Mouse (Mus musculus): Measurements from ENCODE around the gene H2-DMb2. TPM values are rescaled to one million over a fixed set of nuclear protein-coding genes. Genes with fewer than 3 reads are reported as not detected.

The H2-DMb2 gene
- polyA plus RNA-seq (2016; fragmentation: Nextera tagmentation; extraction: Ambion mirVana), result 0.16 and 0.26 TPM in 2 replicates

DNA sequence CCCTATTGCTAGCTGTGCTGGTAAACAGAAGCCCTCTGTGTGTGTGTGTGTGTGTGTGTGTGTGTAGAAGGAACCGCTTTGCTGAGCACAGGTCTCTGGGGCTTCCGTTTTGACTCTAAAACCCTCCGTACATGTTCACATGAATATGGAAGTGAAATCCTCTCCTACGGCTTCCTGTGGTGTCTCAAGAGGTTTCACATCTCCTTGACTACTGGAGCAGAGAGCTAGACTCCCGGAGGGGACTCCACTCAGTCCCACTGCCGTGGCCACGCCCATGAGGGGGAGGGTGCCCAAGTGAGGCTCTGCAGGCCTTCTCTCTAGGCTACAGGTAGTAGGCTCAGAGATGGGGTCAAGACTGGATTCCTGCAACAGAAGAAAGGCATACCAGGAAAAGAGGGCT lies at the start of gene H2-DMb2:
TSS of gene H2-DMb2 (plus strand) at position 275 of the 400 bp plus-strand sequence.
- DNase-seq (ENCODE audit: extremely low spot score, low spot score), result no peak
- peaks cover 23% of the 10 kb centered on the region for H3K4me1 ChIP-seq
- WGBS, result 45% methylated on average over 7 of the region's 7 CpGs
- H3K4me3 ChIP-seq, result no peak within 1 kb of the TSS
- H3K27ac ChIP-seq, result no peak within 1 kb of the TSS
- no peaks in the 10 kb centered on the region for H3K36me3 ChIP-seq (replicated peaks)
- H3K27me3 ChIP-seq (ENCODE audit: poor library complexity, severe bottlenecking), result peaks cover 47% of the 10 kb centered on the region
- H3K9me3 ChIP-seq, result no peaks in the 10 kb centered on the region

GRCm38 (mm10) chr17:34094283-34095035 lies 48.6 kb upstream of the H2-DMb2 start:
- DNase-seq (ENCODE audit: extremely low spot score, low spot score), result no peak
- peaks cover 5% of the 10 kb centered on the region for H3K9me3 ChIP-seq
- no peak overlapping the region for H3K4me3 ChIP-seq
- no peaks in the 10 kb centered on the region for H3K36me3 ChIP-seq (replicated peaks)
- 0 out of 2 replicates have a peak, but pooled peaks cover 5% of the 10 kb centered on the region for H3K27me3 ChIP-seq (ENCODE audit: poor library complexity, severe bottlenecking)
- no peak overlapping the region for H3K27ac ChIP-seq
- peaks cover 13% of the 10 kb centered on the region for H3K4me1 ChIP-seq
- 87% methylated on average over 27 of the region's 27 CpGs for WGBS

DNA sequence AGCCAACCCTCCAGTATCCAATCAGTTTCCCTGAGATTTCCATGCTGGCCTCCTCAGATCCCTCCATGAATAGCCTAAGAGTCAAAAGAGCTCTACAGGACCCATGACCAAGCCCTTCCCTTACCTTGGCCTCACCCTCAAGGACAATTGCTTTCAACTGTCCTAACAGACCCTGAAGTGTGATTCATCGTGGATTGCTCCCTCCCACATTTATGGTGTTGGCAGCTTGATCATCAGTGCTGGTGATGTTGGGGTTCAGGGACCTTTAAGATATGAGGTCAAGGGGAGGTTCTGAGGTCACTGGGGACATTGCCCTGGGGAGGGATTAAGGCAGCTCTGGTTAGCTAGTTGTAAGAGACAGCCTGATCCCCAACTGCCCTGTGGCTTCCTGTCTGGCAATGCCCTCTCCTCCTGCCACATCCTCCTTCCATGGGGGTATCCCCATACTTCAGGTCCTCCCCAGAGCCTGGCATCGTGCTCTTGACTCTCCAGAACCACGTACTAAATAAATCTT lies 46.6 kb upstream of the H2-DMb2 start:
- Histone ChIP-seq H3K36me3 (replicated peaks) (no peaks in the 10 kb centered on the region), H3K27me3 (ENCODE audit: poor library complexity, severe bottlenecking) (peaks cover 18% of the 10 kb centered on the region), H3K4me3 (no peak overlapping the region), H3K27ac (no peak overlapping the region), H3K9me3 (peaks cover 5% of the 10 kb centered on the region), H3K4me1 (peaks cover 15% of the 10 kb centered on the region)
- WGBS, result 77% methylated on average over 3 of the region's 3 CpGs
- no peak for DNase-seq (ENCODE audit: extremely low spot score, low spot score)

DNA sequence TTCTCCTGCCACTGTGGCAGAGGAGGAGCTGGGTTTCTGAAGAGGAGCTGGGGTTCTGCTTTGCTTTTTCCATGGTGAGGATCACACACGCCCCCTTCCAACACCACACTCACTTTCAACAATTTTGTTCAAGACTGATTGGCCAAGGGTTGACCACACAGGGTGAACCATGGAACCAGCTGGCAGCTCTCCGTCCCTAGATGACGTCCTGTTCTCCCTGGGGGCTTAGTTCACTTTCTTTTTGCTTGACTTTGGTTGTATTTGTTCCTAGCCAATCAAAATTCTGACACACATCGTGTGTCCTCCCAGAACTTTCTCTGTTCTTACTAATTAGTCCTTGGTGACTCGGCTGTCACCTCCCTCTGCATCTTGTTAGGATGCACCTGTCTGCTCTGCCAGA lies 45.8 kb upstream of the H2-DMb2 start:
- Histone ChIP-seq H3K36me3 (replicated peaks) (no peaks in the 10 kb centered on the region), H3K27ac (no peak overlapping the region), H3K4me1 (peaks cover 18% of the 10 kb centered on the region), H3K9me3 (peaks cover 5% of the 10 kb centered on the region), H3K4me3 (no peak overlapping the region), H3K27me3 (ENCODE audit: poor library complexity, severe bottlenecking) (peaks cover 18% of the 10 kb centered on the region)
- WGBS, result 76% methylated on average over 5 of the region's 5 CpGs
- no peak for DNase-seq (ENCODE audit: extremely low spot score, low spot score)

DNA sequence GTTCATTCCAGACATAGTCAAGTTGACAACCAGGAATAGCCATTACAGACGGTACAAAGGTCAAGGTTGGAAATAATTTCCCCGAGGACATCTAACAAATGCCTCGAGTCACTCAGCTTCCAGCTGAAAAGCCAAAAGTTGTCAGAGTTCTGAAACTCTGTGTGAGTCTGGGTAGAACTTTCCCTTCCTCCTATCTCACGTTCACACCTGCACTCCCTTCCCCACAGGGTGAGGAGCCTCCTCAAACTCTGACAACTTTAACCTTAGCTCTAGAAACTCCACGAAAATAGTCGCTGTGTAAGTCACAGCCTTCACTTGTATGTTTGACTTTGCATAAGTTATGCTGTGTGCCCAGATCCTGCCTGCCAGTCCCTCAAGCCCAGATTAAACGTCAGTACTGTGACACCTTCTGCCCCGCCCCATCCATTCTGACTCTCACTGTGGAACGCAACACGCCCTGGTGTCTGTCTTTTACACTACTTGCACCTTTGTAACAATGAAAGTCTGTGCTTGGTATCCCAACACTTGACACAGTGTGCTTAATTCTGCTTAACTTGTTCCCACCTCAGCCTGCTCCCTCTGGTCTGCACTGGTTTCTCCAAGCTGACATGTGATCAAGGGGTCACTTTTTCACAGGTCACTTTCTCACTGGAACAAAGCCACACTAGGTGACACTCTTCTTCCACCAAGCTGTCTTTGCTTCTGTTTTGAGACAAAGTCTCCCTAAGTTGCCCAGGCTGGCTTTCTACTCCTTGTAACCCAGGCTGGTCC lies 44.2 kb upstream of the H2-DMb2 start:
- peaks cover 5% of the 10 kb centered on the region for H3K9me3 ChIP-seq
- DNase-seq (ENCODE audit: extremely low spot score, low spot score), result no peak
- H3K4me3 ChIP-seq, result no peak overlapping the region
- no peak overlapping the region for H3K27ac ChIP-seq
- WGBS, result 73% methylated on average over 10 of the region's 10 CpGs
- peaks cover 18% of the 10 kb centered on the region for H3K27me3 ChIP-seq (ENCODE audit: poor library complexity, severe bottlenecking)
- H3K36me3 ChIP-seq (replicated peaks), result no peaks in the 10 kb centered on the region
- peaks cover 9% of the 10 kb centered on the region for H3K4me1 ChIP-seq

- peaks cover 15% of the 10 kb centered on the region for H3K27me3 ChIP-seq (ENCODE audit: poor library complexity, severe bottlenecking)
- H3K4me1 ChIP-seq, result peaks cover 8% of the 10 kb centered on the region
- no peak overlapping the region for H3K4me3 ChIP-seq
- peaks cover 2% of the 10 kb centered on the region for H3K9me3 ChIP-seq
- H3K36me3 ChIP-seq (replicated peaks), result no peaks in the 10 kb centered on the region
- H3K27ac ChIP-seq, result no peak overlapping the region
- DNase-seq (ENCODE audit: extremely low spot score, low spot score), result no peak
- 71% methylated on average over 5 of the region's 5 CpGs for WGBS
Measured at GRCm38 (mm10) chr17:34099531-34099930, 43.6 kb upstream of the H2-DMb2 start.

DNA sequence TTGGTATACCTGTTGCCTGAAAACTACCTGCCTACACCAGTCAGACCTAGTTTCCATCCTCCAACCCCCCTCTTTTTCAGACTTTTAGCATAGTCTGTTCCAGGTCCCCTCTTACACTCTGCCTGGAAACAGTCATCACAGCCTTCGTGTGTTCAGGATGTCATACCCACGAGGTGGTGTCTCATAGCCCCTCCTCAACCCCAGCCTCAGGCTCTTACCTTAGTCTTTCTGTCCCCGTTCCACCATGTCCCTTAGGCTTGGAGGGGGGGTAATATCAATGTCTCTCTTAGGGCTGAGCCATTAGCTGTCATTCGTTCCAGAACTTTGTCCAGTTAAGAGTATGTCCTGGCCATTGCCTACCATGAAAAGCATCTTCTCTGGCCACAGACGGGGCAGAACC lies 41.9 kb upstream of the H2-DMb2 start:
- WGBS, result 39% methylated on average over 5 of the region's 5 CpGs
- no peak for DNase-seq (ENCODE audit: extremely low spot score, low spot score)
- H3K4me3 ChIP-seq, result no peak overlapping the region; the same call in 1 of the 2 replicates

DNA sequence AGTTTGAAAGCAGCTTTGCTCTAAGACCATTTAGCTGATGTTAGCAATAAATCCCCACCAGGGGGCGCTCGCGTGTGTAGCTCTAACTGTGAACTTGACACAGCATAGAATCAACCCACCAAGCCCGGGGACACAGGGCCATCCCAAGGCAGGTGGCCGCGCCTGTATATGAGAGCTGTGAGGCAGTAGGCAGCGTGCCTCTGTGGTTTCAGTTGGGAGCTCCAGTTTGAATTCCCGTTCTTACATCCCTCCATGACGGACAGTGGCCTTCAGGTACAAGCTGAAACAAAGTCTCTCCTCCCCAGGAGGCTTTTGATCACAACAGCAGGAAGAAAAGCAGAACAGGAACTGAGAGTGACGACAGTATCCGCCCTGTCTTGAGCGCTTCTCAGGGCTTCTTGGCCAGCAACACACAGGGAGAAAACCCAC lies 41.5 kb upstream of the H2-DMb2 start:
- peak; percentile 93 for DNase-seq (ENCODE audit: extremely low spot score, low spot score)
- H3K4me3 ChIP-seq, result peak overlapping the region; percentile 24; the same call in 1 of the 2 replicates
- H3K27me3 ChIP-seq (ENCODE audit: poor library complexity, severe bottlenecking), result peaks cover 13% of the 10 kb centered on the region
- 9% methylated on average over 12 of the region's 12 CpGs for WGBS
- peaks cover 8% of the 10 kb centered on the region for H3K4me1 ChIP-seq
- H3K36me3 ChIP-seq (replicated peaks), result no peaks in the 10 kb centered on the region
- H3K27ac ChIP-seq, result no peak overlapping the region
- H3K9me3 ChIP-seq, result no peaks in the 10 kb centered on the region

More for the DNA sequence above, 41.9 kb upstream of the H2-DMb2 start:
- H3K36me3 ChIP-seq (replicated peaks), result no peaks in the 10 kb centered on the region
- H3K27me3 ChIP-seq (ENCODE audit: poor library complexity, severe bottlenecking), result peaks cover 13% of the 10 kb centered on the region
- no peaks in the 10 kb centered on the region for H3K9me3 ChIP-seq
- no peak overlapping the region for H3K27ac ChIP-seq
- H3K4me1 ChIP-seq, result peaks cover 8% of the 10 kb centered on the region

GRCm38 (mm10) chr17:34102831-34103230 lies 40.3 kb upstream of the H2-DMb2 start:
- peaks cover 8% of the 10 kb centered on the region for H3K4me1 ChIP-seq
- 87% methylated on average over 6 of the region's 6 CpGs for WGBS
- no peak overlapping the region for H3K4me3 ChIP-seq
- H3K27me3 ChIP-seq (ENCODE audit: poor library complexity, severe bottlenecking), result peaks cover 13% of the 10 kb centered on the region
- no peaks in the 10 kb centered on the region for H3K9me3 ChIP-seq
- H3K36me3 ChIP-seq (replicated peaks), result peaks cover 4% of the 10 kb centered on the region; the same call in 1 of the 2 replicates
- no peak overlapping the region for H3K27ac ChIP-seq
- no peak for DNase-seq (ENCODE audit: extremely low spot score, low spot score)

DNA sequence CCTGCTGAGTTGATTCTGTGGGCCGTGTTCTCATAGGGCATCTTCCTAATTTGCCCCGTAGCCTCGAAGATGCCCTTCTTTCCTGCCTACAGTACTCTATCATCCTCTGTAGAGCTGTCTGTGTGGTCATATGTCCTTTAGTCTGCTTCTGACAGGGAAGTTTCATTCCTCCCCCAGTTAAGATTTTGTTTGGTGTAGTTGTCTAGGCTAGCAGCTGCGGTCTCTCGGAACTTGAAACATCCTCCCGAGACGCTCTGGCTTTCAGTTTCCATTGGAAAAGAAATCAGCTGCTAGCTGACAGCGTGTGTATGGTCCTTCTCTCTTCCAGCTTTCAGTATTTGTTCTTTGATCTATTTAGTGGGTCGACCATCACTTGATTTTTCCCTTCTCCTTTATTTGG lies 38.3 kb upstream of the H2-DMb2 start:
- H3K27me3 ChIP-seq (ENCODE audit: poor library complexity, severe bottlenecking), result peaks cover 13% of the 10 kb centered on the region
- H3K27ac ChIP-seq, result no peak overlapping the region
- H3K4me3 ChIP-seq, result no peak overlapping the region
- peaks cover 21% of the 10 kb centered on the region for H3K36me3 ChIP-seq (replicated peaks)
- H3K9me3 ChIP-seq, result no peaks in the 10 kb centered on the region
- H3K4me1 ChIP-seq, result peaks cover 8% of the 10 kb centered on the region
- no peak for DNase-seq (ENCODE audit: extremely low spot score, low spot score)
- 89% methylated on average over 9 of the region's 9 CpGs for WGBS

DNA sequence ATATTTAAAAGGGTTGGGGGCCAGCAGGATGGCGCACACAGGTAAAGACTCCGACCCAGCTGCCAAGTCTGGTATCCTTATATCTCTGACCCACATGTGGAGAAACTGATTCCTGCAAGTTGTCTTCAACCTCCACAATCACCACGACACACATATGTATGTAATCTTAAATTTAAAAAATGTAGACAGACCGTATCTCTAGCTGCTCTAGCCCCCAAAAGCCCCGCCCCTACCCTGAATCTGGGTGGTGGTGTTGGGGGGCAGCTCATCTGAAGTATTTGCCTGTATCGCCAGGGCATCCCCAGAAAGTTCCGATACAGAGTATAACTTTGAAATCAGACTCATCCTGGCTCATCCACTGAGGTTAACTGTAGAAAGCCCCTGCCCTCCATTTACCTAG lies 36.6 kb upstream of the H2-DMb2 start:
- Histone ChIP-seq H3K4me1 (peaks cover 21% of the 10 kb centered on the region), H3K9me3 (no peaks in the 10 kb centered on the region), H3K27me3 (ENCODE audit: poor library complexity, severe bottlenecking) (no peaks in the 10 kb centered on the region), H3K36me3 (replicated peaks) (peaks cover 38% of the 10 kb centered on the region), H3K27ac (no peak overlapping the region), H3K4me3 (no peak overlapping the region)
- WGBS, result 89% methylated on average over 7 of the region's 7 CpGs
- no peak for DNase-seq (ENCODE audit: extremely low spot score, low spot score)

DNA sequence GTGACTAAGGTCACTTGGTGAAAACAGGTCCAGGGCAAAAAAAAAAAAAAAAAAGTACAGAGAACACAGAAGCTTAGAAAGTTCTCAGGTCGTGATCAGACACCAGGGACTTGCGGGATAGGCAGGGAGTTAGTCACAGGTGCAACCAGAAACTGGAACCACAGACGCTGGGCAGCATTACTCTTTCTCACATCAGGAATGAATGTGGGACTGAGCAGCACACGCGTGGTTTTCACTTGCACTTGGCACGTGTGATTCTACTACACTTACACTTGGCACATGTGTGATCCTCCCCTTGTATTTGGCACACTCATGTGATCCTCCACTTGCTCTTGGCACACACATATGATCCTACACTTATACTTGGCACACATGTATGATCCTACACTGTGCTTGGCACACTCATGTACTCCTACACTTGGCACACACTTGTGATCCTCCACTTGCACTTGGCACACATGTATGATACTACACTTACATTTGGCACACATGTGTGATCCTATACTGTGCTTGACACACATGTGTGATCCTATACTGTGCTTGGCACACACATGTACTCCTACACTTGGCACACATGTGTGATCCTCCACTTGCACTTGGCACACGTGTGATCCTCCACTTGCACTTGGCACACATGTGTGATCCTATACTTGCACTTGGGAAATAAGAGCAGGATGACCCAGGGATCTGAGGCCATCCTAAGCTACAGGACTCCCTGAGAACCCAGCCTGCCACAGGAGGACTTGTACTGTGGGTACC lies 35.8 kb upstream of the H2-DMb2 start:
- no peak overlapping the region for H3K4me3 ChIP-seq
- 84% methylated on average over 7 of the region's 7 CpGs for WGBS
- peaks cover 21% of the 10 kb centered on the region for H3K4me1 ChIP-seq
- H3K27me3 ChIP-seq (ENCODE audit: poor library complexity, severe bottlenecking), result no peaks in the 10 kb centered on the region
- H3K27ac ChIP-seq, result no peak overlapping the region
- DNase-seq (ENCODE audit: extremely low spot score, low spot score), result no peak
- H3K36me3 ChIP-seq (replicated peaks), result peaks cover 45% of the 10 kb centered on the region
- H3K9me3 ChIP-seq, result no peaks in the 10 kb centered on the region

Measured in forebrain, embryonic 10.5 days (tissue).